Mouse (Mus musculus) megakaryocyte, embryonic 14.5 days (primary cell): ENCODE results near the gene Chrd.

Experiments
- FLI1 ChIP-seq: IDR thresholded peaks from 2 replicates; pipeline ENCODE4 v1.6.1; 2012; ENCODE audit warnings: low read length, inconsistent platforms, mixed read lengths
- GATA1 ChIP-seq: IDR thresholded peaks from 3 replicates; pipeline ENCODE4 v1.6.1; 2012; ENCODE audit warnings: mixed read lengths, low read length, inconsistent platforms, borderline replicate concordance

- TF ChIP-seq GATA1 (no peak), FLI1 (no peak)
Measured at GRCm38 (mm10) chr16:20725321-20725720, 7.6 kb upstream of the Chrd start.
